Mouse (Mus musculus) lung, postnatal 0 days (tissue): Measurements from ENCODE around the gene Rab5if. TPM values are rescaled to one million over a fixed set of nuclear protein-coding genes. Genes with fewer than 3 reads are reported as not detected.
A peak's percentile ranks its signal among the peaks of the same experiment; 100 is the strongest.

Experiments used
- ATAC-seq: fragments of 200-750 bp; cut with Nextera tagmentation; 2 replicates; pipeline ENCODE4 v1.8.0; 2017; ENCODE audit warnings: moderate library complexity
- DNase-seq: peaks from one replicate; pipeline ENCODE4 v3.0.0-alpha.2; 2016; ENCODE audit warnings: low spot score
- H3K27ac ChIP-seq: fragments of 300-500 bp; sonication (generic); 2 replicates; pipeline ENCODE4 v1.5.1; 2014; ENCODE audit warnings: antibody characterized with exemption, mild to moderate bottlenecking, low read length, mixed read lengths
- H3K27me3 ChIP-seq: fragments of 300-500 bp; sonication (generic); replicated peaks from 2 replicates; pipeline ENCODE4 v1.6.1; 2014; ENCODE audit warnings: low read length, mixed read lengths; ENCODE audit not compliant: insufficient read depth
- H3K36me3 ChIP-seq: fragments of 300-500 bp; sonication (generic); 2 replicates; pipeline ENCODE4 v1.6.1; 2014; ENCODE audit warnings: low read length, mixed read lengths; ENCODE audit not compliant: insufficient read depth
- H3K4me1 ChIP-seq: fragments of 300-500 bp; sonication (generic); 2 replicates; pipeline ENCODE4 v1.6.1; 2014; ENCODE audit warnings: antibody characterized with exemption, low read depth, low read length, mixed read lengths; ENCODE audit not compliant: insufficient read depth
- H3K4me2 ChIP-seq: fragments of 300-500 bp; sonication (generic); replicated peaks from 2 replicates; pipeline ENCODE4 v1.6.1; 2014; ENCODE audit warnings: low read depth, mild to moderate bottlenecking, low read length, moderate library complexity, mixed read lengths
- H3K4me3 ChIP-seq: fragments of 300-500 bp; sonication (generic); 2 replicates; pipeline ENCODE4 v1.5.1; 2014; ENCODE audit warnings: low read depth, low read length
- H3K9ac ChIP-seq: fragments of 300-500 bp; sonication (generic); replicated peaks from 2 replicates; pipeline ENCODE4 v1.6.1; 2014; ENCODE audit warnings: low read depth, mild to moderate bottlenecking
- H3K9me3 ChIP-seq: fragments of 300-500 bp; sonication (generic); 2 replicates; pipeline ENCODE4 v1.6.1; 2016; ENCODE audit warnings: low read length, mixed read lengths
- CTCF ChIP-seq: IDR thresholded peaks from 2 replicates; pipeline ENCODE4 v1.5.1; 2016; ENCODE audit warnings: antibody characterized with exemption, mild to moderate bottlenecking
- EP300 ChIP-seq: IDR thresholded peaks from 2 replicates; pipeline ENCODE4 v1.6.1; 2016; ENCODE audit warnings: antibody characterized with exemption, mild to moderate bottlenecking, control low read depth
- WGBS: fragments of 180-500 bp; shearing (Covaris S2); extraction: QIAGEN DNeasy Blood & Tissue Kit; methylation state at CpG from one replicate; pipeline ENCODE4 v1.1.7; 2014; 5-methylcytosine and 5-hydroxymethylcytosine counted together
- polyA plus RNA-seq: library from polyadenylated mRNA; unstranded; fragments of >200 nt; fragmentation: Nextera tagmentation; extraction: Ambion mirVana; gene quantifications from 2 replicates; pipeline ENCODE4 v1.2.1, GENCODE M21; 2015

Gene Rab5if
- polyA plus RNA-seq, 1 experiment from 2014 or later: 271 TPM

DNA sequence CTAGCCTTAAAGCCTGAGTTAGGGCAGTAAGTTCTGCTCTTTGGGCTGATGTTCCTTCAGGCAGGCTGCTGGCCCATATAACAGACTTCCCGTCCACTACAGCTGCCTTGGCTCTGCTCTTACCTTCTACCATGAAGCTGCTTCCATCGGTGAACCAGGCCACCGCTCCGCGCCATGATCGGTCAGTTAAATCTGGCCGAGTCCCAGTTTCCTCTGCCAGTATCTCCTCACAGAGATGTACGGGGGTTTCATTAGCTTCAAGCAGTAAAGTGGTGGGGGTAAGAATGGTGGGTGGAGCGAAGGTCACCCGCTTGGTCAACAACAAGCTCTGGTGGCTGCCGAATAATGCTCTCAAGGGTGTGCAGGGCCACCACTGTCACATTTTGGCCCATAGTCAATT lies 28.6 kb upstream of the Rab5if start:
- DNase-seq (no peak), ATAC-seq (no peak)
- no peak for TF ChIP-seq CTCF
- TF ChIP-seq EP300: no peak
- 97% methylated on average over 11 of the region's 11 CpGs for WGBS
- no peak overlapping the region for H3K9ac ChIP-seq
- H3K4me3 ChIP-seq: no peak overlapping the region
- no peaks in the 10 kb centered on the region for H3K4me1 ChIP-seq
- H3K9me3 ChIP-seq: no peaks in the 10 kb centered on the region
- H3K4me2 ChIP-seq: no peak overlapping the region
- 0 out of 2 replicates have a peak, but pooled peaks cover 8% of the 10 kb centered on the region for H3K36me3 ChIP-seq
- H3K27ac ChIP-seq: no peak overlapping the region
- H3K27me3 ChIP-seq: no peaks in the 10 kb centered on the region

- H3K27me3 ChIP-seq: no peaks in the 10 kb centered on the region
- H3K9me3 ChIP-seq: no peaks in the 10 kb centered on the region
- no peak for ATAC-seq
- H3K4me3 ChIP-seq: no peak overlapping the region
- TF ChIP-seq EP300 (no peak), CTCF (no peak)
- DNase-seq: no peak
- WGBS: 55% methylated on average over 6 of the region's 6 CpGs
- H3K9ac ChIP-seq: no peak overlapping the region
- no peaks in the 10 kb centered on the region for H3K36me3 ChIP-seq
- H3K4me2 ChIP-seq: no peak overlapping the region
- peaks cover 21% of the 10 kb centered on the region for H3K4me1 ChIP-seq
- H3K27ac ChIP-seq: peak overlapping the region; percentile 85
These were observed 24.1 kb upstream of the Rab5if start for GRCm38 (mm10) chr2:156838839-156839238.

DNA sequence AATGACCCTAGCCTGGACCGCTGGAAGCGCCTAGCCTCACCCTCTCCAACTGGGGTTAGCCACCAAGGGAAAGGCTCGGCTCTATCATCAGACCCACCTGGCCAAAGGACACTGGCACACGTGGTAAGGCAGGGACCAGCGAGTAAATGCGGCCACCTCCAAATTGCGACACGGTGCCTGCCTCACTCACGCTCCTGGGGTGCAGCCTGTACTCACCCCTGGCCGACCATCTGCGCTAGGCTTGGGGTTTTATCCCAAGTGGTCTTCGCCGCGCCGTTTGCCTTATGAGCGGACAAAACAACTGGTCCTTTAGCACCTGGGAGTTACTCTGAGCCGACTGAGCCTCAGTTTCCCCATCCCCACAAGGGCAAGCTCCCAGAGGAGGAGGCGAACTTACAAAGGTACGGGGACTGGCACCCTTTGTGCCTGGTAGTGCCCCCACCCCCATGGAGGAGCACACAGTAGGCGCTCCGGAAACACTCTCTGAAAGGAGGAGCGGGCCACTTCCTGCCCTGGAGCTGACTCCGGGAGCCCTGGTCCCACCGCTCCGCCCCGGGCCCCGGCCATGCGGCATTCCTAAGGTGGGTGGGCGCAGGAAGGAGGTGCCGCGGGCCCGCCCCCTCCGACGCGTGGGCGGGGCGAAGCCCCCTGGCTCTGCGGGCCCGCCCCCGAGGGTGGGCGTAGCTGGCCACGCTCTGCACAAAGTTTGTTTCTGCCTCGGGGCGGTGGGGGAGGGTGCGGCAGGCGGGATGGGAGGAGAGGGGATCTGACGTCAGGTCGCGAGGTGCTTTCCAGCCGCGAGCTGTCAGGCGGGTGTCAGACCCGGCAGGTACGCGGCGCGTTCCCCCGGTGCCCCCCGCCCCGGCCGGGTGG lies 23.4 kb upstream of the Rab5if start, which contains the start of gene Tgif2:
Gene Tgif2 (plus strand): TSS at position 689 of the 873 bp plus-strand sequence.
- Histone ChIP-seq H3K9ac (peak within 1 kb of the TSS; percentile 65), H3K4me1 (peaks cover 21% of the 10 kb centered on the region), H3K27me3 (no peaks in the 10 kb centered on the region), H3K9me3 (no peaks in the 10 kb centered on the region), H3K4me2 (peak within 1 kb of the TSS; percentile 92), H3K36me3 (no peaks in the 10 kb centered on the region), H3K27ac (peak within 1 kb of the TSS; percentile 85), H3K4me3 (peak within 1 kb of the TSS; percentile 82)
- peak; percentile 91 for ATAC-seq
- TF ChIP-seq CTCF (no peak), EP300 (no peak)
- DNase-seq: peak; percentile 90
- 3% methylated on average over 50 of the region's 61 CpGs for WGBS

DNA sequence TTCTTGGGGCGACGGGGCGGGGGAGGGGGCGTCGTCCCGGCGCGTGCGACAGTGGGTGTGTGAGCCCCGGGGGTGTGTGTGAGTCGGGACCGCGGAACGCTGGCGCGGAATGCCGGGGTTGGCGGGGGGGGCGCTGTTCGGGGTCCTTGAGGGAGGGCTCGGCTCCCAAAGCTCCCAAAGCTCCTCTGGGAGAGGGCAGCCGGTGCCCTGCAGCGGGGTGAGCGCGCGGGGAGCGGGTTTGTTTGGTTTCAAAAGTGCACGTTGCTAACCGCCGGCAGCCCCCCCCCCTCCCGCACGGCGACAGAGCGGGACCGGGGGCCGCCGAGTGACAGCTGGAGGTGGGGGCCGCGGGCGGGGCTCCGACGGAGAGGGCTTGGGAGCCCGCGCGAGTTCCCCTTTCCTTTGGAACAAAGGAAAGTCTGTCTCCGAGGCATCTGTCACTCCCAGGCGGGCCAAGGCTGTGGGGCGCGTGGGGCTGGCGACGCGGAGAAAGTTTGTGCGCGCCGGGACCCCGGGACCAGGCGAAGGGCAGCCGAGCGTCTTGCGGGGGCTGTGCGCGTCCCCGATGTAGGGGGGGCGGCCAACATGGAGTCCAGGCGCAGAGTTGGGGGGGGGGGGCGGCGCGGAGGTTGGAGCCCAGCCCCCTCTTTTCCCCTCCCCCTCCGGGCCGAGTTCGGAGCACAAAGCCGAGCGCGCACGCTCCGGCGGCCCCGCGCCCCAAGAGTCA lies 22.5 kb upstream of the Rab5if start:
- Histone ChIP-seq H3K4me3 (peak overlapping the region; percentile 82), H3K9me3 (no peaks in the 10 kb centered on the region), H3K27me3 (no peaks in the 10 kb centered on the region), H3K4me2 (peak overlapping the region; percentile 92), H3K27ac (peak overlapping the region; percentile 85), H3K36me3 (no peaks in the 10 kb centered on the region), H3K4me1 (peaks cover 28% of the 10 kb centered on the region), H3K9ac (peak overlapping the region; percentile 65)
- ATAC-seq (peak; percentile 35), DNase-seq (peak; percentile 42)
- no peak for TF ChIP-seq EP300
- TF ChIP-seq CTCF: no peak
- WGBS: 1% methylated on average over 27 of the region's 79 CpGs

- H3K9me3 ChIP-seq: no peaks in the 10 kb centered on the region
- H3K27me3 ChIP-seq: no peaks in the 10 kb centered on the region
- H3K27ac ChIP-seq: peak overlapping the region; percentile 85
- H3K36me3 ChIP-seq: no peaks in the 10 kb centered on the region
- H3K4me2 ChIP-seq: peak overlapping the region; percentile 92
- under 1% methylated on average over 35 of the region's 42 CpGs for WGBS
- peak overlapping the region; percentile 82 for H3K4me3 ChIP-seq
- peak overlapping the region; percentile 65 for H3K9ac ChIP-seq
- H3K4me1 ChIP-seq: peaks cover 34% of the 10 kb centered on the region
- ATAC-seq (peak; percentile 25), DNase-seq (peak; percentile 65)
- TF ChIP-seq CTCF (peak; percentile 14; the same call in 1 of the 2 replicates), EP300 (no peak)
These were observed 21.7 kb upstream of the Rab5if start for GRCm38 (mm10) chr2:156841028-156841840.
